Mouse (Mus musculus): ENCODE measurements around the gene Mb.
A peak's percentile ranks its signal among the peaks of the same experiment; 100 is the strongest.

The Mb gene

GRCm38 (mm10) chr15:76973855-76974651 lies 76.4 kb downstream of the Mb start:
- peak; percentile 98 for DNase-seq

DNA sequence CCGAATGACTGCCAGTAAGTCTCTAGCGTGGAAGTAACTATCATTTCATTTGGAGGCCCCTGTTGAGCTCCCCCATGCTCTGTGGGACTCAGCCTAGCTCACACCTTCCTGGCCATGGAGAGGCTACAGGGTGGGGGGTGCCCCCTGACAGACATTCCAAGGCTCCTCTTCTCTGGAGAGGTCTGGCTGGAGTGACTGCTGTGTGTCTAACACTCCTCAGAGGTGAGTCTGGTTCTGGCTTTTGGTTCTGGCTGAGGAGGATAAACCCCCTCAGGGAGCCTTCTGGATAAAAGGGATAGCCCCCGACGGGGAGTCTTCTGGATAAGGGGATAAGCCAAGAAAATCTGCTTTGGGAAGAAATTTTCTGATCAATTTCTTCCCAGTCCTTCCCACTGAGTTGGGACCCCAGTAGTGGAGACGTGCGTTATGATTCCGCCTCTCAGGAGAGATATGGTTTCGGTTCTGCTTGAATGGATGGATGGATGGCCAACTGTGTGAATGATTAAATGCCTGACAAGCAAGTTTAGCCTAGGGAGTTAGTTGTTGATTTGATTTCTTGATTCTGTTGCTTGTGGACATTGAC lies 77.1 kb downstream of the Mb start:
- DNase-seq = peak; percentile 90

GRCm38 (mm10) chr15:76972661-76973060 lies 77.8 kb downstream of the Mb start:
- peak; percentile 84 for DNase-seq
